Mouse (Mus musculus): ENCODE measurements around the gene Dr1.
"Not testable (repeated sequence)": the region's sequence is repeated elsewhere in the genome, so short reads cannot be mapped to it uniquely, and the experiment has no call there.

DNA sequence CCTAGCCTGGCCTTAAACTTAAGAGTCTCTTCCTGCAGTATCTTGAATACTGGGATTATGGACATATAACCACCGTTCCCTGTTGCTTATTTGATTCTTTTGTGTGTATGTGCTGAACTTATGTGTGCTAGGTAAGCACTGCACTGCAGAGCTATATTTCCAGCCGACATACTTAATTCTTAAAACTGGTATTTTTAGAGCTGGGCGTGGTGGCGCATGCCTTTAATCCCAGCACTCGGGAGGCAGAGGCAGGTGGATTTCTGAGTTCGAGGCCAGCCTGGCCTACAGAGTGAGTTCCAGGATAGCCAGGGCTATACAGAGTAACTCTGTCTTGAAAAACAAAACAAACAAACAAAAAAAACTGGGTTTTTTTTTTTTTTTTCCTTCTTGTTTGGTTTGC lies 2.6 kb downstream of the Dr1 start:
- not testable (repeated sequence) for TF ChIP-seq GATA1 (IDR thresholded peaks at IDR 0.05; ENCODE audit: borderline replicate concordance, low read length); FLI1 (IDR thresholded peaks at IDR 0.05; ENCODE audit: low read length)
